Mouse (Mus musculus): ENCODE measurements around the gene Lrrc36.
A peak's percentile ranks its signal among the peaks of the same experiment; 100 is the strongest.

Gene Lrrc36

GRCm38 (mm10) chr8:105484392-105484791 is 71.0 kb downstream of the Lrrc36 start:
- DNase-seq, result peak; percentile 75

GRCm38 (mm10) chr8:105488082-105488481 is 74.7 kb downstream of the Lrrc36 start:
- no peak for DNase-seq

- no peak for DNase-seq
Measured at GRCm38 (mm10) chr8:105489281-105489680, 75.9 kb downstream of the Lrrc36 start.

GRCm38 (mm10) chr8:105493495-105493894 is 80.1 kb downstream of the Lrrc36 start:
- DNase-seq, result no peak

GRCm38 (mm10) chr8:105494566-105494965 is 81.2 kb downstream of the Lrrc36 start:
- DNase-seq, result no peak

GRCm38 (mm10) chr8:105495350-105496302 is 82.3 kb downstream of the Lrrc36 start:
- no peak for DNase-seq

GRCm38 (mm10) chr8:105496439-105497180 is 83.2 kb downstream of the Lrrc36 start, which contains the start of gene Zdhhc1:
Zdhhc1 (minus strand) TSS chr8:105496902.
- peak; percentile 91 for DNase-seq

- no peak for DNase-seq
Measured at GRCm38 (mm10) chr8:105499787-105500186, 86.4 kb downstream of the Lrrc36 start.

GRCm38 (mm10) chr8:105504617-105505016 is 91.2 kb downstream of the Lrrc36 start:
- DNase-seq, result no peak

GRCm38 (mm10) chr8:105506977-105507376 is 93.6 kb downstream of the Lrrc36 start:
- DNase-seq, result no peak

- DNase-seq, result no peak
Measured at GRCm38 (mm10) chr8:105508758-105509157, 95.4 kb downstream of the Lrrc36 start.

GRCm38 (mm10) chr8:105509997-105510735 is 96.8 kb downstream of the Lrrc36 start:
- DNase-seq, result no peak
